In the genomic region with DNA sequence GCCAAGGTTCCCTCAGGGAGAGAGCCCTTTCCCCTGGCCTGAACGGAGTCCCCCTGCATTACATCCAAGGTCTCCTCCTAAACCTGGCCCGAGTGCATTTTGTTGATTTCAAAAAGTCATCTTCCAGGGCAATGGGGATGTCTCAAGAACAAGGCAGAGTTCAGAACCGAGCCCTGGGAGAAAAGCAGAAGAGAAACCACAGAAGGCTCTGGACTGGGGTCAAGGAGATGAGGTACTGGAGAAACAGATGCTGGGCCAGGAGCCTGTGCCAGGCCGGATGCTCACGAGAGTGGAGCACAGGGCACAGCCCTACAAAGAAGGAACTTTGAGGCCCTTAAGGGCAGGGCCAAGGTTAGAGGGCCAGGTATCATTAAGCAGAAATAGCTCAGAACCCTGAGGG, we compare ENCODE assay signal across 26 mouse cellular contexts. TPM values are rescaled to one million over a fixed set of nuclear protein-coding genes. Genes with fewer than 3 reads are reported as not detected.
DNase-seq lines count a peak whose midpoint lies in the region; ATAC-seq and TF ChIP-seq lines count a peak whose summit lies in the region.
"Had no signal": no experiment of that assay in that cellular context is flagged by ENCODE, and none has a peak within 500 bp of the region (broad histone marks: within the 10 kb centered on the region; RNA-seq: fewer than 3 reads in every experiment).

No protein-coding gene starts in this region.

- DNase-seq in gastrocnemius, adult 2 months = peak; percentile 35
- DNase-seq in gastrocnemius, postnatal 36 days = no peak
- DNase-seq in kidney, postnatal 0 days (ENCODE audit: low spot score) = no peak
- peak; percentile 24 to 31 for DNase-seq in lung, adult 18-20 months
- no peak for DNase-seq in lung, postnatal 14 days
- no peak for DNase-seq in midbrain, postnatal 0 days (ENCODE audit: low spot score)
- DNase-seq: cerebellum, adult 2 months; cerebellum, postnatal 36 days; forebrain, postnatal 0 days; thymus, adult 2 months had no signal

- intact Hi-C loops in gastrocnemius, adult 2 months (cut with DNase I) = no loop called here
- intact Hi-C loops in gastrocnemius, postnatal 36 days (cut with DNase I) = no loop called here

- no peaks in the 10 kb centered on the region for H3K9me3 ChIP-seq in kidney, postnatal 0 days (replicated peaks; ENCODE audit: low read length)
- H3K9me3 ChIP-seq in kidney, embryonic 14.5 days (ENCODE audit: control insufficient read depth, low read length) = no peaks in the 10 kb centered on the region
- no peaks in the 10 kb centered on the region for H3K9me3 ChIP-seq in midbrain, postnatal 0 days (ENCODE audit: low read length)
- H3K9me3 ChIP-seq: forebrain, embryonic 10.5 days; limb, embryonic 12.5 days; midbrain, embryonic 15.5 days had no signal

- no peak overlapping the region for H3K4me2 ChIP-seq in kidney, postnatal 0 days (ENCODE audit: low read length)
- no peak overlapping the region for H3K4me2 ChIP-seq in kidney, embryonic 14.5 days (replicated peaks; ENCODE audit: low read depth, low read length)
- no peak overlapping the region for H3K4me2 ChIP-seq in midbrain, postnatal 0 days (ENCODE audit: low read depth, low read length, poor library complexity, severe bottlenecking)
- H3K4me2 ChIP-seq: hindbrain, embryonic 14.5 days; limb, embryonic 12.5 days; lung, embryonic 14.5 days; midbrain, embryonic 15.5 days had no signal

- no peaks in the 10 kb centered on the region for H3K27me3 ChIP-seq in kidney, postnatal 0 days (ENCODE audit: insufficient read depth, low read length)
- no peaks in the 10 kb centered on the region for H3K27me3 ChIP-seq in kidney, embryonic 14.5 days (ENCODE audit: control insufficient read depth, insufficient read depth, low read length)
- no peaks in the 10 kb centered on the region for H3K27me3 ChIP-seq in midbrain, postnatal 0 days (ENCODE audit: insufficient read depth, low read length)
- H3K27me3 ChIP-seq: limb, embryonic 12.5 days; midbrain, embryonic 15.5 days; Patski had no signal

- H3K27ac ChIP-seq in gastrocnemius, adult 2 months = 0 out of 2 replicates have a peak overlapping the region, but pooled peaks have one; percentile 1
- 0 out of 2 replicates have a peak overlapping the region, but pooled peaks have one; percentile 0 for H3K27ac ChIP-seq in kidney, postnatal 0 days
- H3K27ac ChIP-seq in kidney, embryonic 14.5 days (ENCODE audit: low read depth, low read length) = no peak overlapping the region
- H3K27ac ChIP-seq in midbrain, postnatal 0 days (ENCODE audit: low read depth, low read length) = no peak overlapping the region
- H3K27ac ChIP-seq: forebrain, embryonic 10.5 days; hindbrain, embryonic 14.5 days; layer of hippocampus, adult 2 months; limb, embryonic 12.5 days; midbrain, embryonic 15.5 days had no signal

- 64% methylated on average over 5 of the region's 5 CpGs for WGBS in kidney, postnatal 0 days
- WGBS in kidney, embryonic 14.5 days = 76% methylated on average over 5 of the region's 5 CpGs
- 80% methylated on average over 5 of the region's 5 CpGs for WGBS in midbrain, postnatal 0 days

- no peak overlapping the region for H3K9ac ChIP-seq in kidney, postnatal 0 days (ENCODE audit: low read depth, low read length)
- no peak overlapping the region for H3K9ac ChIP-seq in kidney, embryonic 14.5 days (ENCODE audit: low read depth, low read length)
- no peak overlapping the region for H3K9ac ChIP-seq in midbrain, postnatal 0 days (replicated peaks; ENCODE audit: low read length, poor library complexity, severe bottlenecking)
- H3K9ac ChIP-seq: forebrain, postnatal 0 days; hindbrain, embryonic 14.5 days; limb, embryonic 12.5 days; lung, embryonic 14.5 days; midbrain, embryonic 15.5 days had no signal

- H3K4me1 ChIP-seq in kidney, postnatal 0 days (replicated peaks; ENCODE audit: insufficient read depth, low read length) = peaks cover 6% of the 10 kb centered on the region; the same call in 1 of the 2 replicates
- H3K4me1 ChIP-seq in kidney, embryonic 14.5 days (ENCODE audit: control insufficient read depth, insufficient read depth, low read length) = 0 out of 2 replicates have a peak, but pooled peaks cover 3% of the 10 kb centered on the region
- H3K4me1 ChIP-seq in midbrain, postnatal 0 days (ENCODE audit: insufficient read depth, low read length) = no peaks in the 10 kb centered on the region; the same call in 1 of the 2 replicates

- H3K36me3 ChIP-seq in kidney, postnatal 0 days (ENCODE audit: insufficient read depth, low read length) = no peaks in the 10 kb centered on the region
- H3K36me3 ChIP-seq in kidney, embryonic 14.5 days (ENCODE audit: control insufficient read depth, insufficient read depth, low read length) = no peaks in the 10 kb centered on the region
- H3K36me3 ChIP-seq in midbrain, postnatal 0 days (ENCODE audit: insufficient read depth, low read length) = no peaks in the 10 kb centered on the region
- H3K36me3 ChIP-seq: forebrain, embryonic 10.5 days; limb, embryonic 12.5 days; midbrain, embryonic 15.5 days had no signal

- ATAC-seq in kidney, postnatal 0 days (replicated peaks; ENCODE audit: low FRiP score, low read depth) = no peak
- no peak for ATAC-seq in kidney, embryonic 14.5 days (ENCODE audit: low FRiP score, low TSS enrichment)
- peak; percentile 40 for ATAC-seq in monocyte, adult 5-6 weeks (replicated peaks; ENCODE audit: insufficient number of reproducible peaks, low FRiP score, low TSS enrichment, poor library complexity, severe bottlenecking)
- no peak for ATAC-seq in midbrain, postnatal 0 days (ENCODE audit: low FRiP score)
- ATAC-seq: CD4-positive, CD25-positive, alpha-beta regulatory T cell, adult 4 months; forebrain, postnatal 0 days; midbrain, embryonic 15.5 days; Patski had no signal

- H3K4me3 ChIP-seq in gastrocnemius, adult 2 months = no peak overlapping the region
- H3K4me3 ChIP-seq in kidney, postnatal 0 days (replicated peaks; ENCODE audit: low read depth, low read length) = no peak overlapping the region
- H3K4me3 ChIP-seq in kidney, embryonic 14.5 days (ENCODE audit: low read length) = no peak overlapping the region
- H3K4me3 ChIP-seq in midbrain, postnatal 0 days (ENCODE audit: low read depth, low read length) = no peak overlapping the region
- H3K4me3 ChIP-seq: forebrain, embryonic 10.5 days; layer of hippocampus, adult 2 months; limb, embryonic 12.5 days; midbrain, embryonic 15.5 days had no signal

- TF ChIP-seq CTCF in gastrocnemius, adult 2 months (IDR thresholded peaks at IDR 0.05) = no peak
- TF ChIP-seq CTCF in kidney, postnatal 0 days (IDR thresholded peaks at IDR 0.05; ENCODE audit: low read depth) = no peak
- no peak for TF ChIP-seq CTCF in midbrain, postnatal 0 days (IDR thresholded peaks at IDR 0.05)

RNA-seq across cellular contexts. Expression of a gene that starts 3.7 kb away (rescaled TPM):
- 10 to 100 TPM; 16.8 to 26.4 TPM for total RNA-seq in gastrocnemius, adult 2 months (2021)
- 10 to 100 TPM; 15.5 to 16.9 TPM for total RNA-seq in gastrocnemius, postnatal 36 days (2021)
- 6.1 and 8.3 TPM in 2 replicates for polyA plus RNA-seq in kidney, postnatal 0 days (2015; fragmentation: Nextera tagmentation; extraction: Ambion mirVana)
- 10.2 and 11.0 TPM in 2 replicates for polyA plus RNA-seq in kidney, embryonic 14.5 days (2014; fragmentation: Nextera tagmentation; extraction: Ambion mirVana)
- 6.1 to 7.5 TPM (median 6.9 TPM) in 3 replicates for total RNA-seq in monocyte, adult 5-6 weeks (2017)
- total RNA-seq in midbrain, postnatal 0 days (2014; rRNA removed) = 2.3 and 4.1 TPM in 2 replicates
- 2.5 and 3.3 TPM in 2 replicates for polyA plus RNA-seq in midbrain, postnatal 0 days (2015; fragmentation: Nextera tagmentation; extraction: Ambion mirVana)

RNA-seq across cellular contexts. Expression of a gene that starts 12.1 kb away (rescaled TPM):
- not detected for total RNA-seq in gastrocnemius, adult 2 months (2021)
- total RNA-seq in gastrocnemius, postnatal 36 days (2021) = not detected
- polyA plus RNA-seq in kidney, postnatal 0 days (2015; fragmentation: Nextera tagmentation; extraction: Ambion mirVana) = 0.29 and 0.31 TPM in 2 replicates
- polyA plus RNA-seq in kidney, embryonic 14.5 days (2014; fragmentation: Nextera tagmentation; extraction: Ambion mirVana) = 0.49 and 1.3 TPM in 2 replicates
- 0.29 to 0.58 TPM in 2 of 3 replicates, not detected in the other for total RNA-seq in monocyte, adult 5-6 weeks (2017)
- 0.33 and 2.5 TPM in 2 replicates for total RNA-seq in midbrain, postnatal 0 days (2014; rRNA removed)
- polyA plus RNA-seq in midbrain, postnatal 0 days (2015; fragmentation: Nextera tagmentation; extraction: Ambion mirVana) = 0.31 and 0.93 TPM in 2 replicates
- polyA plus RNA-seq: CD4-positive, CD25-positive, alpha-beta regulatory T cell, adult 4 months; Patski had no signal

RNA-seq across cellular contexts. Expression of a gene that starts 17.4 kb away (rescaled TPM):
- 10 to 100 TPM in 1 of 2 experiments, 1 to 10 TPM in 1; 9.7 to 11.9 TPM for total RNA-seq in gastrocnemius, adult 2 months (2021)
- total RNA-seq in gastrocnemius, postnatal 36 days (2021) = 10 to 100 TPM; 10.7 to 15.2 TPM
- 138 and 150 TPM in 2 replicates for polyA plus RNA-seq in kidney, postnatal 0 days (2015; fragmentation: Nextera tagmentation; extraction: Ambion mirVana)
- 131 and 180 TPM in 2 replicates for polyA plus RNA-seq in kidney, embryonic 14.5 days (2014; fragmentation: Nextera tagmentation; extraction: Ambion mirVana)
- 4.9 to 35.0 TPM (median 16.9 TPM) in 3 replicates for total RNA-seq in monocyte, adult 5-6 weeks (2017)
- total RNA-seq in midbrain, postnatal 0 days (2014; rRNA removed) = 66.3 and 83.1 TPM in 2 replicates
- polyA plus RNA-seq in midbrain, postnatal 0 days (2015; fragmentation: Nextera tagmentation; extraction: Ambion mirVana) = 196 and 200 TPM in 2 replicates

RNA-seq across cellular contexts. Expression of a gene that starts 40.3 kb away (rescaled TPM):
- not detected for total RNA-seq in gastrocnemius, adult 2 months (2021)
- total RNA-seq in gastrocnemius, postnatal 36 days (2021) = not detected
- 0.14 TPM in 1 of 2 replicates, not detected in the other for polyA plus RNA-seq in kidney, postnatal 0 days (2015; fragmentation: Nextera tagmentation; extraction: Ambion mirVana)
- 0.16 TPM in 1 of 2 replicates, not detected in the other for polyA plus RNA-seq in kidney, embryonic 14.5 days (2014; fragmentation: Nextera tagmentation; extraction: Ambion mirVana)
- total RNA-seq in monocyte, adult 5-6 weeks (2017) = not detected in 3 replicates
- total RNA-seq in midbrain, postnatal 0 days (2014; rRNA removed) = 0.11 TPM in 1 of 2 replicates, not detected in the other
- 0.43 and 0.83 TPM in 2 replicates for polyA plus RNA-seq in midbrain, postnatal 0 days (2015; fragmentation: Nextera tagmentation; extraction: Ambion mirVana)
- total RNA-seq: adrenal gland, postnatal 25 days; ES-E14; forebrain, postnatal 0 days; heart, postnatal 10 days; megakaryocyte progenitor cell, adult 5-6 weeks had no signal
- polyA plus RNA-seq: CD4-positive, CD25-positive, alpha-beta regulatory T cell, adult 4 months; forebrain, embryonic 10.5 days; hindbrain, embryonic 14.5 days; intestine, embryonic 14.5 days; kidney, embryonic 16.5 days; limb, embryonic 12.5 days; lung, embryonic 14.5 days; Patski; thymus, adult 2 months had no signal

RNA-seq across cellular contexts. Expression of a gene that starts 54.8 kb away (rescaled TPM):
- total RNA-seq in gastrocnemius, adult 2 months (2021) = 10 to 100 TPM; 27.8 to 29.7 TPM
- 10 to 100 TPM; 24.2 to 24.7 TPM for total RNA-seq in gastrocnemius, postnatal 36 days (2021)
- polyA plus RNA-seq in kidney, postnatal 0 days (2015; fragmentation: Nextera tagmentation; extraction: Ambion mirVana) = 28.1 and 31.1 TPM in 2 replicates
- 33.6 and 37.6 TPM in 2 replicates for polyA plus RNA-seq in kidney, embryonic 14.5 days (2014; fragmentation: Nextera tagmentation; extraction: Ambion mirVana)
- total RNA-seq in monocyte, adult 5-6 weeks (2017) = 3.5 to 10.4 TPM (median 4.1 TPM) in 3 replicates
- total RNA-seq in midbrain, postnatal 0 days (2014; rRNA removed) = 13.6 and 30.0 TPM in 2 replicates
- 20.1 and 22.1 TPM in 2 replicates for polyA plus RNA-seq in midbrain, postnatal 0 days (2015; fragmentation: Nextera tagmentation; extraction: Ambion mirVana)

Comparison
In these comparisons a context has a peak if more than half of its experiments do, and no peak if none do; other contexts are left out.
1. DNase-seq: peak in gastrocnemius, adult 2 months (single experiment) and lung, adult 18-20 months (2 of 2); none in gastrocnemius, postnatal 36 days (0 of 2), kidney, postnatal 0 days (single experiment), lung, postnatal 14 days (single experiment) and midbrain, postnatal 0 days (single experiment).
2. H3K27ac ChIP-seq: peak in gastrocnemius, adult 2 months (single experiment) and kidney, postnatal 0 days (single experiment); none in kidney, embryonic 14.5 days (single experiment) and midbrain, postnatal 0 days (single experiment).